Mouse (Mus musculus) large intestine, adult 2 months (tissue): Measurements from ENCODE around the gene Clmp. TPM values are rescaled to one million over a fixed set of nuclear protein-coding genes. Genes with fewer than 3 reads are reported as not detected.
A peak's percentile ranks its signal among the peaks of the same experiment; 100 is the strongest.

Experiments
- DNase-seq: peaks from one replicate; pipeline ENCODE4 v3.0.0-alpha.2; 2012; ENCODE audit warnings: low read depth, low spot score
- WGBS: fragments of 180-500 bp; shearing (Covaris S2); methylation state at CpG from one replicate; pipeline ENCODE4 v1.1.7; 2018; 5-methylcytosine and 5-hydroxymethylcytosine counted together
- polyA plus RNA-seq: library from polyadenylated mRNA; depleted of rRNA; stranded (reverse); fragments of >200 nt; gene quantifications from 2 replicates; pipeline ENCODE4 v1.2.3, GENCODE M21; 2012; rRNA removed

Clmp gene
- polyA plus RNA-seq, 1 experiment: 10.6 TPM

- DNase-seq: no peak
- WGBS: 86% methylated on average over 5 of the region's 5 CpGs
Measured at GRCm38 (mm10) chr9:40817325-40818028, 131.7 kb downstream of the Clmp start.

GRCm38 (mm10) chr9:40825601-40826000 lies 139.8 kb downstream of the Clmp start:
- DNase-seq: no peak
- WGBS: 50% methylated on average over 6 of the region's 6 CpGs

GRCm38 (mm10) chr9:40827366-40827765 lies 141.6 kb downstream of the Clmp start:
- 85% methylated on average over 4 of the region's 4 CpGs for WGBS
- DNase-seq: no peak

- 5% methylated on average over 12 of the region's 12 CpGs for WGBS
- DNase-seq: peak; percentile 31
Measured at GRCm38 (mm10) chr9:40834569-40834968, 148.8 kb downstream of the Clmp start.

Other genes with a start within 250 kb of the Clmp start
- 26.9 and 66.8 TPM in 2 replicates for gene Gramd1b, start 154.6 kb upstream of the Clmp start, polyA plus RNA-seq
- gene Gm21915, start 15.3 kb upstream of the Clmp start, polyA plus RNA-seq: not detected in 2 replicates
- 2,172 and 2,515 TPM in 2 replicates for gene Hspa8, start 115.0 kb downstream of the Clmp start, polyA plus RNA-seq
- not detected in 2 replicates for gene Bsx, start 188.2 kb downstream of the Clmp start, polyA plus RNA-seq